Mouse (Mus musculus): ENCODE data around the gene St3gal3. TPM values are rescaled to one million over a fixed set of nuclear protein-coding genes. Genes with fewer than 3 reads are reported as not detected.

St3gal3 gene
- polyA plus RNA-seq (2021) = 27.4 TPM

GRCm38 (mm10) chr4:118134485-118135365, at the start of gene St3gal3:
St3gal3 (minus strand) TSS chr4:118134914.
- no peaks in the 10 kb centered on the region for H3K27me3 ChIP-seq
- CTCF ChIA-PET = no interaction called here
- in situ Hi-C loops (cut with MboI; ENCODE audit: low pct_unique_long_range_greater_than_20kb) = no loop called here
- DNase-seq (ENCODE audit: low read depth, low spot score) (peak; percentile 70), ATAC-seq (peak; percentile 92)
- POLR2A ChIA-PET = interaction anchor here (1.0 to 1.3 kb wide), 2 partner anchors 10 to 244 kb away, joined by 3 to 7 read pairs; no protein-coding TSS in a partner anchor
- TF ChIP-seq CTCF (IDR thresholded peaks at IDR 0.05) = no peak

GRCm38 (mm10) chr4:118180301-118181080, 45.8 kb upstream of the St3gal3 start:
- ATAC-seq (no peak), DNase-seq (ENCODE audit: low read depth, low spot score) (no peak)
- H3K27me3 ChIP-seq = no peaks in the 10 kb centered on the region
- no peak for TF ChIP-seq CTCF (IDR thresholded peaks at IDR 0.05)
- CTCF ChIA-PET = interaction anchor here (0.7 to 1.9 kb wide), 5 partner anchors 19 to 156 kb away, joined by 3 to 5 read pairs (median 4); no protein-coding TSS in a partner anchor
- POLR2A ChIA-PET = interaction anchor here (0.7 kb wide), 1 partner anchor 45 kb away, joined by 4 read pairs; no protein-coding TSS in a partner anchor
- in situ Hi-C loops (cut with MboI; ENCODE audit: low pct_unique_long_range_greater_than_20kb) = no loop called here

- TF ChIP-seq CTCF (IDR thresholded peaks at IDR 0.05) = no peak
- ChIA-PET CTCF (interaction anchor here (0.7 to 1.9 kb wide), 8 partner anchors 20 to 252 kb away, joined by 3 to 5 read pairs (median 3); no protein-coding TSS in a partner anchor), POLR2A (interaction anchor here (0.7 kb wide), 1 partner anchor 44 kb away, joined by 4 read pairs; no protein-coding TSS in a partner anchor)
- H3K27me3 ChIP-seq = no peaks in the 10 kb centered on the region
- ATAC-seq = peak; percentile 100
- DNase-seq (ENCODE audit: low read depth, low spot score) = peak; percentile 95
- in situ Hi-C loops (cut with MboI; ENCODE audit: low pct_unique_long_range_greater_than_20kb) = no loop called here
Measured at GRCm38 (mm10) chr4:118179467-118180300, 45.0 kb upstream of the St3gal3 start, which contains the start of gene Kdm4a. Kdm4a (minus strand) TSS chr4:118180043.

- no peak for TF ChIP-seq CTCF (IDR thresholded peaks at IDR 0.05)
- POLR2A ChIA-PET = interaction anchor here (1.0 kb wide), 1 partner anchor 102 kb away, joined by 3 read pairs; no protein-coding TSS in a partner anchor
- ATAC-seq (no peak), DNase-seq (ENCODE audit: low read depth, low spot score) (peak; percentile 10)
- CTCF ChIA-PET = interaction anchor here (0.9 to 1.9 kb wide), 6 partner anchors 21 to 251 kb away, joined by 3 to 5 read pairs (median 4); no protein-coding TSS in a partner anchor
- in situ Hi-C loops (cut with MboI; ENCODE audit: low pct_unique_long_range_greater_than_20kb) = no loop called here
- H3K27me3 ChIP-seq = no peaks in the 10 kb centered on the region
Measured at GRCm38 (mm10) chr4:118178952-118179466, 44.3 kb upstream of the St3gal3 start.

DNA sequence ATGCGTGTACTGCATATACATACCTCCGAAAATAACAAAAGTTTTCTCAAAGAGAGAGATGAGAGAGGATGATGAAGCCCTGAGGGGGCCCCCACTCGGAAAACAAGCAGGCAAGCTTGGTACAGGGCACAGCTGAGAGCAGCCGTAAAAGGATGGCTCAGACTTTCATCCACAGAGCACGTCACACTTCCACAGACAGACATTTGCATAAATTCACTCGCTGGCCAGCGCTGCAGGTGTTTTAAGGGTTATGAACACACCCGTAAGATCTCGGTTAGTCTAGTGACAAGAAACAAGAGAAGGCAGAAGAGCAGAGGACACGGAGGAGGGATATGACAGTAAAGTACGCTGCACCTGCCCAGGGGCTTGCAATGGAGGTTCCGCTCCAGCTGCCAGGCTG, 37.7 kb upstream of the St3gal3 start:
- H3K27me3 ChIP-seq = no peaks in the 10 kb centered on the region
- ATAC-seq (no peak), DNase-seq (ENCODE audit: low read depth, low spot score) (no peak)
- CTCF ChIA-PET = interaction anchor here (1.1 kb wide), 1 partner anchor 29 kb away, joined by 3 read pairs; no protein-coding TSS in a partner anchor
- POLR2A ChIA-PET = no interaction called here
- no peak for TF ChIP-seq CTCF (IDR thresholded peaks at IDR 0.05)
- in situ Hi-C loops (cut with MboI; ENCODE audit: low pct_unique_long_range_greater_than_20kb) = no loop called here

DNA sequence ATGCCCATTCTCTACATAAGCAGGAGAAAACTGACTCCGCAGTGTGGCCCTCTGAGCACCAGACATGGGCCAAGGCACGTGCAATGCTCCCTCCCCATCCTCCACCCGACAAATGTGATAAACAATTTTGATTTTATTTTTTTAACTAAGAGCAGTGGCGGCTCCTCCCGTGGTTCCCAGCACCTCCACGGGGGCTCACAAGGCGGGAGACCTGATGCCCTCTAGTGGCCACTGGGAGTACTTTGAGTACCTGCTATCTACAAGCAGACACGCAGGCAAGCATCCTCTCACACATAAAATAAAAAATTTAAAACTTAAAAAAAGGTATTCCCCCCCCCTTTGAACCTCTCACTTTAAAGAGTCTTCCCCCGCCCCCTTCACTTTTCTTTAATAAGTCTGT, 36.3 kb upstream of the St3gal3 start:
- no peak for DNase-seq (ENCODE audit: low read depth, low spot score)
- no peaks in the 10 kb centered on the region for H3K27me3 ChIP-seq
- ChIA-PET CTCF (no interaction called here), POLR2A (no interaction called here)
- no peak for TF ChIP-seq CTCF (IDR thresholded peaks at IDR 0.05)
- in situ Hi-C loops (cut with MboI; ENCODE audit: low pct_unique_long_range_greater_than_20kb) = no loop called here
- no peak for ATAC-seq

- no peak for DNase-seq (ENCODE audit: low read depth, low spot score)
- TF ChIP-seq CTCF (IDR thresholded peaks at IDR 0.05) = no peak
- in situ Hi-C loops (cut with MboI; ENCODE audit: low pct_unique_long_range_greater_than_20kb) = loop anchor here (5.0 kb wide), 1 partner anchor 55 kb away; no protein-coding TSS in a partner anchor
- ATAC-seq = no peak
- CTCF ChIA-PET = no interaction called here
- POLR2A ChIA-PET = no interaction called here
- H3K27me3 ChIP-seq = no peaks in the 10 kb centered on the region
Measured at GRCm38 (mm10) chr4:118162123-118162522, 27.4 kb upstream of the St3gal3 start.

GRCm38 (mm10) chr4:118157666-118158065, 23.0 kb upstream of the St3gal3 start:
- ATAC-seq = no peak
- DNase-seq (ENCODE audit: low read depth, low spot score) = no peak
- no peaks in the 10 kb centered on the region for H3K27me3 ChIP-seq
- in situ Hi-C loops (cut with MboI; ENCODE audit: low pct_unique_long_range_greater_than_20kb) = no loop called here
- ChIA-PET POLR2A (no interaction called here), CTCF (no interaction called here)
- TF ChIP-seq CTCF (IDR thresholded peaks at IDR 0.05) = no peak

- CTCF ChIA-PET = no interaction called here
- ATAC-seq (no peak), DNase-seq (ENCODE audit: low read depth, low spot score) (no peak)
- TF ChIP-seq CTCF (IDR thresholded peaks at IDR 0.05) = no peak
- in situ Hi-C loops (cut with MboI; ENCODE audit: low pct_unique_long_range_greater_than_20kb) = no loop called here
- H3K27me3 ChIP-seq = no peaks in the 10 kb centered on the region
- POLR2A ChIA-PET = no interaction called here
Measured at GRCm38 (mm10) chr4:118156559-118156958, 21.8 kb upstream of the St3gal3 start.

Data from Patski (cell line).